Mouse (Mus musculus) ES-CJ7 (cell line): ENCODE data around the gene Actl6a.

ENCODE experiments used
- DNase-seq: peaks from one replicate; pipeline ENCODE4 v3.0.0; 2011; ENCODE audit warnings: low read depth, low spot score

Gene Actl6a

GRCm38 (mm10) chr3:32705647-32706348, at the start of gene Actl6a:
Gene Actl6a (plus strand): TSS chr3:32706298.
- DNase-seq, result peak; percentile 73

- DNase-seq, result no peak
Measured at GRCm38 (mm10) chr3:32656398-32656994, 49.6 kb upstream of the Actl6a start.

GRCm38 (mm10) chr3:32658401-32658800, 47.7 kb upstream of the Actl6a start:
- no peak for DNase-seq

DNA sequence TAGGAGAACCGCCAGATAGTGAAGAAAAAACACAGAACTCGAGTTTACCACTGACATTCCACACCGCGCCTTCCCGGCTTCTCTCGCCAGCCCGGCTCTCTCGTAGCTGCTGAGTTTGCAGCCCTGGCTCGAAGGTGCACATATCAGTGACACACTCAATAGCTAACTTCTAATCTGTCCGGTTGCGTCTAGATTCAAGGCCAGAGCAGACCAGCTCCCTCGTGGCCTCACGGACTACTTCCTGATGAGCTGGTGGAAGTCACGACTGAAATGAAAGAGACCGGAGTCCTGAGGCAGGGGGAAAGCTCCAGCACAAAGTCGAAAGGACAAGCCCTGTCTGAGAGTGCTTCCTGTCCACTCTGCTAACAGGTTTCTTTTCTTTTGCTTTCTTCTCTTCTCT, 47.3 kb upstream of the Actl6a start:
- peak; percentile 6 for DNase-seq

GRCm38 (mm10) chr3:32659506-32659905, 46.6 kb upstream of the Actl6a start:
- DNase-seq, result peak; percentile 17

DNA sequence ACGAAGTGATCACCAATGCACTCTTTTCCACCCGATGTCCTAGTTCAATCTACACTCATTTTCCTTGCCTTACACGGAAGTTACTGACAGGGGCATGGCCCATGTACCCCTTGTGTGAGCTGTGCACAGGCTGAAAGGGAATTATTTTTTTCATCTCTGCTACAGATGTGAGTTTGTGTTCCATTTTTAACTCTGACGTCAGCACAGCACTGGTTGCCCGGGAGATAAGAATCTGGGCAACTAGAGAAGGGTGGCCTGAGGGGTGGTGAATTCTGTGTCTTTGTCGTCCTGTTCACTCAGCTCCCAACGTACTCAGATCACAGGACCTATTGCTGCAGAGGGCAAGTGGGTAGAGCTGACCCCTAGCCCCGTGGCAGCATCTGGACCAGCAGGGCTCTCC, 45.8 kb upstream of the Actl6a start:
- DNase-seq, result no peak

- DNase-seq, result peak; percentile 58
Measured at GRCm38 (mm10) chr3:32660831-32661555, 45.1 kb upstream of the Actl6a start.

DNA sequence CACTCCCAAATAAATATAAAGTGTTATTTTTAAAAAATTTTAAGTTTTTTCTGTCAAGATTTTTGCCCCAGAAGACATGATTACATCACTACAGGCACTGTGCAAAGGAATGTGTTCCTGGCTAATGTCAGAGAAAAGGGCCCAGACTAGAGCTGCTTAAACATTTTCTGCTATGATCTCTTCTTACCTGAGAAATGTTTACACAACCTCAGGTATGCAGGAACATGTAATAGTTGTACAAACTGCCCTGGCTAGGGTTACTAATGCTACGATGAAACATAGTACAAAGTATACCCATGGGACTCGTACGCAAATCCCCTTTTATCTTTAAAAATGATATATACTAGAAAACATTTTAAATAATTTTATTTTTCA, 44.6 kb upstream of the Actl6a start:
- no peak for DNase-seq

- no peak for DNase-seq
Measured at GRCm38 (mm10) chr3:32668256-32668959, 37.7 kb upstream of the Actl6a start.

GRCm38 (mm10) chr3:32669211-32669610, 36.9 kb upstream of the Actl6a start:
- DNase-seq, result no peak

DNA sequence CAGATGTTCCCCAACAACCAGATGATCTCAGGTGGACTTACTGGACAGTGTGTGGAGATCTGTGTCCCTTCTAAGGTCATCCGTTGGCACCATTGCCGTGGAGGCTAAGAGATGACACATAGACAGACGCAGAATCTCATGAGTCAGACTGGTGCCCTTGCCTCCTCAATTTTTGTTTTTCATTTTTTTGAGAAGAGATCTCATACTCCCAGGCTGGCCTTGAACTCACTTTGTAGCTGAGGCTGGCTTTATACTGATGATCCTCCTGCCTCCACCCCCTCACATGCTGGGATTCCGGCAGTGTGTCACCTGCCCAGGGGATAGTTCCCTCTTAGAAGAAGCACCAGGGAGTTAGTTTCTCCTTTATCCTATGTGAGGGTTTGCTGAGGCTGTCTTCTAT, 35.9 kb upstream of the Actl6a start:
- DNase-seq, result no peak

GRCm38 (mm10) chr3:32673151-32673550, 32.9 kb upstream of the Actl6a start:
- DNase-seq, result no peak

GRCm38 (mm10) chr3:32676393-32676792, 29.7 kb upstream of the Actl6a start:
- no peak for DNase-seq

GRCm38 (mm10) chr3:32682910-32683531, 23.1 kb upstream of the Actl6a start:
- no peak for DNase-seq

GRCm38 (mm10) chr3:32684631-32685030, 21.5 kb upstream of the Actl6a start:
- no peak for DNase-seq

DNA sequence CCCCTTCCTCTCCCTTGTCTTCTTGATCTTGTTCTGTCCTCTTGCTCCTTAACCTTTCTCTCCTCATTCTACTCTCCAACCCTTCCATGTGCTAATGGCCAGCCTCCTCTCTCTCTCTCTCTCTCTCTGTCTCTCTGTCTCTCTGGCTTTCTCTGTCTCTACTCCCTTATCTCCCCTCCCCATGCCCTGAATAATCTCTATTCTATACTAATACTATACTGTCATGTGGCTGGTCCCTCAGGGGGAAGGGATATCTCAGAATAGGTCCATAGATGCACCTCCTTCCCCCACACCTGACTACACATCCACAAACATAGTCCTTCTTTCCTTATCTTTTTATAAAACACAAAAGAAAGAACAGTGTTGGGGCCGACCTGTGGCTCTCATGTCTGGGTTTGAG, 19.6 kb upstream of the Actl6a start:
- no peak for DNase-seq

DNA sequence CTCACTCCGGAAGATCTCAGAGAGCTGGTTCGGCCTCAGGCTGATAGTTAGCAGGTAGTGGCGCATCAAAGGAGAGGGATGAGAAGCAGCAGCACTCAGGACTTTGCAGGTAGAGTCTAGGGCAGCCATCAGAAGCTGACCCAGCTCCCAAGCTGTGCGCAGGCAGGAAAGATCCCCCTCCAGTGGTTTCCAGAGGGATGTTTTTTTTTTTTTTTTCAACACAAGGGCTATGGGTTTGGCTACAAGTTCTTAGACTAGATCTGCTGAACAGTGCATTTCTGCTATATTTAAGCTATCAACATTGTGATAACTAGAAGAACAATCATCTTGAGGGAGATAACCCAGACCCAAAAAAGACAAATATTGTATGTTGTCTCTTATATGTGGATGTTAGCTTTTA, 18.9 kb upstream of the Actl6a start:
- no peak for DNase-seq

DNA sequence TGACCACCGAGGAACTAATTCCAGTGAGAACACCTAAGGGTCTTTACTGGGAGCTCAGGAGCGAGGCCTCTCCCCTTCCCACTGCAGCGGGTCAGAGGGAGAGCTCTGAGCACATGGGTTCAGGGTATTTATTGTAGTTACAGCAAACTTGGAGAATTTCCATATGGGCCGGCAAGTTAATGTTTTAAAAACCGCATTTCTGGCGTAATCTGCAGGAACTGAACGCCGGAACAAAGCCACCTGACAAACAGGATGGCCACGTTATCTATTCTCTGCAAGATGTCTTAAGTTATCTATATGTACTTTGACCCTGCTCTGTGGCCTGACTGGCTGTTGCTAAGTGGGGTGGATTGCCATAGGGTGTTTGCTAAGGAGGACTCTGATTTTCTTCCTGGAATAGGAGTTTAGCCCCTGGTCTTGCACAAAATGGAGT, 16.5 kb upstream of the Actl6a start:
- DNase-seq, result no peak

GRCm38 (mm10) chr3:32690008-32690407, 16.1 kb upstream of the Actl6a start:
- no peak for DNase-seq

DNA sequence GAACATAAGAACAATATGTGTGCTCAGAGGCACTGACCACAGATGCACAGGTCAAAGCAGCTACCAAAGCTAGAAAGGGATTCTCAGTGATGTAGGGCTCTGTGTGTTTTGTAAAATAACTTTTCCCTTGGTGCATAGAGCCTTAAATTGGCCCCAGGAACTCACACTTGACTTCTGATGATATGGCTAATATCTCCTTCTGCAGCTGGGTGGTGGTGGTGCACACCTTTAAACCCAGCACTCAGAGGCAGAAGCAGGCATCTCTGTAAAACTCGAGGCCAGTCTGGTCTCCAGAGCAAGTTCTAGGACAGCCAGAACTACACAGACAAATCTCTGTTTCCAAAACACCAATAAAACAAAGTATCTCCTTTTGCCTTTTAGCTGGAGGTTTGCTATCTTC, 15.2 kb upstream of the Actl6a start:
- DNase-seq, result no peak

- no peak for DNase-seq
Measured at GRCm38 (mm10) chr3:32691841-32692240, 14.3 kb upstream of the Actl6a start.

GRCm38 (mm10) chr3:32694211-32694610, 11.9 kb upstream of the Actl6a start:
- no peak for DNase-seq
